Mouse (Mus musculus): ENCODE results near the gene Unc93b1.
"Not testable (repeated sequence)": the region's sequence is repeated elsewhere in the genome, so short reads cannot be mapped to it uniquely, and the experiment has no call there.

Gene Unc93b1

DNA sequence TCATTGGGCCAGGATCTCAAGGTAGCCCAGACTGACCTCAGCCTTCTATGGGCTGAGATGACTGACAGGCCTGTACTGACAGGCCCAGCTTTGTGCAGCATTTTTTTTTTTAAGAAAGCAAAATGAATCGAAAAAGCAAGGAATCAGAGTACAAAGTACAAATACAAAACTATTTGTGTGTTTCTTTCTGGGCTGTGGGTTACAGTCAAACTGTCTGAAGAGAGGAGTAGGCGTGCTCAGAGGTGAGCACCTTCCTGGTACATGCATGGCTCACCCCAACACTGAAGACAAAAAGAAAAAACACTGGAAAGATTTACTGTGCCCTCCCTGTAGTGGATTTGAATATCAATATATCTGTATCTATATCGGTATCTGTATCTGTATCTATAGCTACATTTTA, 12.8 kb downstream of the Unc93b1 start:
- no peak for DNase-seq (ENCODE audit: low spot score)

DNA sequence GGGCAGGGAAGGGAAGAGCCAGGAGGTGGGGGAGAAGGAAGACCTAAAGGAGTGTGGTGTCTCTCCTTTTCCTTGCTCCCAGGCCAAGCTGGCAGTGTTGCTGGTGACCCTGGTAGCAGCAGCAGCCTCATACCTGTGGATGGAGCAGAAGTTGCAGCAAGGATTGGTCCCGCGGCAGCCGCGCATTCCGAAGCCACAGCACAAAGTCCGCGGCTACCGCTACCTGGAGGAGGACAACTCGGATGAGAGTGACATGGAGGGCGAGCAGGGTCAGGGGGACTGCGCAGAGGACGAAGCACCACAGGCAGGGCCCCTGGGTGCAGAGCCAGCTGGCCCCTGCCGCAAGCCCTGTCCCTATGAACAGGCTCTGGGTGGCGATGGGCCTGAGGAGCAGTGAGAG, 13.6 kb downstream of the Unc93b1 start:
- DNase-seq (ENCODE audit: low spot score) = no peak

DNA sequence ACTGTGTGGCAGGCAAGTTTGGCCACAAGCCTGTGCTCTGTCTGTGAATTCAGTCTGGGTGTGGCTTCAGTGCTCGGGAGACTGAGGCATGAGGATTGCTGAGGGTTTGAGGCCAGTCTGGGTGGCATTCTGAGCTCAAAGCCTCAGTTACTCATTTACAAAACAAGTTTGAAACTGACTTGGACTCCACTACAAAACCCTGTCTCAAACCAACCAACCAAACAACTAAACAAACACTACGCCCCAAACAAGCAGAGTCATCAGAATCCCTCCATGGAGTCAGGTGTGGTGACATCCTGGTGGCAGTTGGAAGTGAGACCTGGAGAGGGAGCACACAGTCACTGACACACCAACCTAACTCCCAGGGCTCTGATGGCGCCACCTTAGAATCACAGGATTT, 15.3 kb downstream of the Unc93b1 start:
- no peak for DNase-seq (ENCODE audit: low spot score)

DNA sequence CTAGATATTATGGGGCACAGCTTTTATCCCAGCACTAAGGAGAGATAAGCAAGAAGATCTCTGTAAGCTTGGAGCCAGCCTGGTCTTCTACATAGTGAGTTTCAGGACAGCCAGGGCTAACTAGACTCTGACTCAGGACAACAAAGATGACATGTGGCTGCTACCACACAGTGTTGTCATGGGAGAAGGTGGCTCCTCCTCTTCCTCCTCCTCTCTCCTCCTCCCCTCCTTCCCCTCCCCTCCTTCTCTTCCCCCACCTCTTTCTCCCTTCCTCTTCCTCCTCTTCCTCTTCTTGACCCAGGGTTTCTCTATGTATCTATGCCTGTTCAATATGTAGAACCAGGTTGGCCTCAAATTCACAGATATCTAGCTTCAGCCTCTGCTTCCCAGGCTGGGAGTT, 16.5 kb downstream of the Unc93b1 start:
- DNase-seq (ENCODE audit: low spot score) = no peak

DNA sequence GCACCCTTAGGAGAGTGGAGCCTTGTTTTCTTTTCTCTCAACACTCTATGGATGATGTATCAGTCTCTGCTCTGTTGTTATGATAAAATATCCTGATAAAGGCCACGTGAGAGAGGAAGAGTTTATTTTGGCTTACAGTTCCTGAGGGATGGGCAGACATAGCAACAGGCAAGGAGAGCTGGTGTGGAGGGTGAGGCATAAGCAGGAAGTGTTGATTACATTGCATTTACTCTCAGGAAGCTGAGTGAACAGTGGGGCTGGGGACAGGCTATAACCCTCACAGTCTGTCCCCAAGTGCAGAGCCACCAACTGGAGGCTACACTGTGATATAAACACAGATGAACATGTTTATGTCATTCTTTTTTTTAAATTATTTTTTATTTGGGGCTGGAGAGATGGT, 17.1 kb downstream of the Unc93b1 start:
- DNase-seq (ENCODE audit: low spot score) = no peak

DNA sequence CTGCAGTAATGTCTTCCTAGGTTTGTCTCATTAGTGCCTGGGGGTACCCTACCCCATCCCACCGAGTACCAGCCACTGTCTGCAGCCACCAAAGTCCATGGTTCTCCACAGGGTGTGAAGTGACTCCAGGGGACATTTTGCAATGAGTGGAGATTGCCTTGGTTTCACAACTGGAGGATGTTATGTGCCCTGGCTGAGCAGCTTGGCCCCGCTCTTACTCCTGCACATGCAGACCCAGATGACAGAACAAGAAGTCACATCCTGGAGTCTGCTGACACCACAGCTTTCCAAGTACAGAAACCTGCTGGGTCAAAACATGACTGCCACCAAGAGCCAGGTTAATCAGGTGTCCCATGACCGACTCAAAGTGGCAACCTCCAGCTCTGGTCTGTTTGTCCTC, 20.0 kb downstream of the Unc93b1 start:
- DNase-seq (ENCODE audit: low spot score) = no peak

DNA sequence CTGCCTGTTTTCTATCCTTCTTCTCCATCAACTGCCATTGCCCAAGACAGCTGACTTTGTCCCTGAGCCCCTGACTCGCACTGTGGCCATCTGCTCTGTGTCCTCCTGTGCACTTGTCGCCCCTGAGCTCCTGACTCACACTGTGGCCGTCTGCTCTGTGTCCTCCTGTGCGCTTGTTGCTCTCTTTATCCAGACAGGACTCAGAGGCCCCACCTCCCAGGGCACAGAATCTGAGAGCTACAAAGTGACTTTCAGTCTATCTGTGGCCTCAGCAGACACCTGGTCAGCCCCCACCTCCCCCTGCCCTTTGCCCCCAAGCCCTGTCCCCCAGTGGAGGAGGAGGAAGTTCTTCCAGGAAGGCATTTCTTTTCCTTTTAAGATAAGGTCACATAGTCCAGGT, 20.8 kb downstream of the Unc93b1 start:
- DNase-seq (ENCODE audit: low spot score) = no peak

DNA sequence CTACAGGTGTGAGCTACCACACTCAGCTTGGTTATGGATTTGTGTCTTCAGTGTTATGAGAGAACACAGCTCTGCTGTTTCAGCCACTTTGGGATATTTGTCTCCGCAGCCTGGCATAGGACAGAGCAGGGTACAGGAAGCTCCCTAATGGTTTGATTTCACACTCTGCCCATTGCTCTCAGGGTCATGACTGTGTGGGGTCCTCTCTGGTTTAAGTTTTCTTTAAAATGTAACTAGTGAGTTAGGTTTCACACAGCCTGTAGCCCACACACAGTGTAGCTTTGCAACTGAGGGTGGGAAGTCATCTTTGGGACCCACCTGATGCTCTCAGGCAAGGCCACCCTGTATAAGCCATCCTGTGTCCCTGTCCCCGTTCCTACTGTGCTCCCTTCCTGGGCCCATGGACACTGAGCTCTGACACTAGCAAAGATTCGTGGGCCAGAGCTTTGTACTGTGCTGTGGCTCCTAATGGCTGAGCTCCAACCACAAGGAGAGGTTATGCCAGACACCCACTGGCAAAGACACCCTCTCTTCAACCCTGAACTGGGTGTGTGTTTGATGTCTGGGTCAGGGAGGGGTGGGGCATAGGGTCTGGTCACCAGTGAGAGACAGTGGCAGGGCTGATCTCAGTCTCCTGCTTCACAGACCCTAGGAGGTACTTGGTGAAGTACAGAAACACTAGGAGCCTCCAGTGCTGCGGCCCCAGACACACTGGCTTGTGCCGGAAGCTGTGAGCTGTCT, 22.5 kb downstream of the Unc93b1 start:
- DNase-seq (ENCODE audit: low spot score) = not testable (repeated sequence)

DNA sequence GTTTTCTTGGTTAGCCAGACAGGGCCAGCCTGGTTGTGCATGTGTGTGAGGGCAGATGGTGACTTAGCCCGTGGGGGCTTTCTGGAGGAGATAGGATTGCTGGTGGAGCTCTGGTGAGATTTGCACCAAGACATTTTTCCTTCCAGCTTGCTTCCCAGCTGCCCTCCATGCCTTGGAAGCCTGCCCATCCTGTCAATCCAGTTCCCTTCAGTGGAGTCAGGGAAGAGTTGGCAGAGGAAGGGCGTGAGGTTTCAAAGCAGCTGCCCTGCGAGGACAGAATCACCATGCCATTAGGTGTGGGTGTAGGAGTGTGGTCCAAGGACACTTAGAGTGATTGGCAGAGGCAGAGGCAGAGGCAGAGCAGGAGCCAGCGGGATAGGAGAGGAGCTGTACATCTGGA, 23.5 kb downstream of the Unc93b1 start, which contains the start of gene Aldh3b3:
Gene Aldh3b3, plus strand, starts transcription at position 176 of the 400 bp plus-strand sequence.
- DNase-seq (ENCODE audit: low spot score) = no peak

DNA sequence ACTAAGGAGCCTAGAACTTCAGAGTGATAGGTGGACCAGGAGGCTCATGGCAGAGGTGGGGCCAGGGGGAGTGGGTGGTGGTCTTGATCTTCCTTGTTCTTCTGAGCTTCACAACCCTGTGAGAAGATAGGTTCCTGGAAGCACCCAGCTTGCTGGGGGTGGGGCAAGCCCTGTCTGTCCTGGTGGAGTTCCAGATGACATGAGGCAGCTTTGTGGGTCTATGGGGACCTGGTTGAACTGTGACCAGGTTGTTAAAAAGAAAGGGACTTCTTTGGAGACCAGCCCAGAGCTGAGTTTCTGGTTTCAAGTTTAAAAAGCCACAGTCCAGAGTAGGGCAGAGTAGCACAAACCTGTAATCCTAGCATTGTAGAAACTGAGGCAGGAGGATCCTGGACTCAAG, 24.0 kb downstream of the Unc93b1 start:
- no peak for DNase-seq (ENCODE audit: low spot score)

DNA sequence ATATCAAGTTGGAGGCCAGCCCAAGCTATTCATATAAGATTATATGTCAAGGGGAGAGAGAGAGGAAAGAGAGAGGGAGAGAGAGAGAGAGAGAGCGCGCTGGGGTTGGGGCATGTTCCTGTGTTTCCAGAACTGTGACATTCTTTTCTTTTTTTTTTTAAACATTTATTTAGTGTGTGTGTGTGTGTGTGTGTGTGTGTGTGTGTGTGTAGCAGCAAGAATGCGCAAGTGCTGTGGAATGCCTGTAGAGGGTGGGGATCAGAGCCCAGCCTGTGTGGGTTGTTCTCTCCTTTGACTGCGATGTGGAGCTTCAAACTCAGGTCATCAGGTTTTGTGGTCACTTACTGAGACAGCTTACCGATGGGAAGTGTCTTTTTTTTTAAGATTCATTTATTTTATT, 25.2 kb downstream of the Unc93b1 start:
- DNase-seq (ENCODE audit: low spot score) = no peak

DNA sequence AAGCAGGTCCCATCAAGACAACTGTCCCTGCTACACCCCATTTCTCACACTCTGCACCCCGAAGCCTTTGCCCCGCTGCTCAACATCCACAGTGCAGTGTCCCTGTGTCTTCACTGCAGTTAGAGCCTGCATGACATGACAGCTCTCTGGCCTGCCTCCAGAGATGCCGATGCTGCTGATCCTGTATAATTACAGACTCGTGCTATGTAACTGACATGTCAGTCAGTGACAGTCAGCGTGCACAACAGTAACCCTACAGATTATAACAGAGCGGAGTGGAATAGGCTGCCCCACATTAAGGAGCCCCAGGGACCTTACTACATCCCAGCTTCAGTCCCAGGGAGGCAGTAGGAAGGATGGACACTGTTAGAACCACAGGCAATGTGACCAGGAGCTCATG, 26.8 kb downstream of the Unc93b1 start:
- not testable (repeated sequence) for DNase-seq (ENCODE audit: low spot score)

DNA sequence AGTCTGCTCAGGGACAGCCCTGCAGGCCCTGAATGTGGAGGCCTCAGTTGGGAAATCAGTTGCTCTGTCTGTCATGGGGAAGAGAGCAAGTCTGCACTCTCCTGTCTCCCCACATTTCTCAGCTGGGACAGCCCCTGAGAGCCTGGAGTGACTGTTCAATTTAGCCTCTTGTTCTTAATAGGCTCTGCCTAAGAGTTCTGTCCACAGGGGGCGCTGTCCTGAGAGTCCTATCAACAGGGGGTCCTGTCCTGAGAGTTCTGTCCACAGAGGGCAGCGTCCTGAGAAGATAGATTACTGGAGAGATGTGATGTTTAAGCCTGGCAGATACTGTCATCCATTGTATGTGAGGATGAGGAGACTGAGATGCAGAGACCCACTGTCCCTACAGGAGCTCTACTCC, 27.5 kb downstream of the Unc93b1 start:
- no peak for DNase-seq (ENCODE audit: low spot score)

DNA sequence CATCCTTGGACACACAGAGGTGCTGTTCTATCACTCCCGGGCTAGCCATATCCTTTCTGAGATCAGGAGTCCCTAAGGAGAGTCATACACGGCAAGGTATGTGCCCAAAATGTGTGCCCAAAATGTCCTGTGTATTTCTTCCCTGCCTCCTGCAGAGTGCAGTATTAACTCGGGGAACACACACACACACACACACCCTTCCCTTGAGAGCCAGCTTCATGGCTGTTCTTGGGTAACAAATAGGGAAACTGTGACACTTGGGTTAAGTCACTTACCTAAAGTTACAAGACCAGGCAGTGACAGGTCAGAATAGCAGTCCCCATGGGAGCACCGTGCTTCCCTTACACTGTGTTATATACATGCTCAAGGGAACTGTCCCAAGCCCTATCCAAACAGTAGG, 29.0 kb downstream of the Unc93b1 start:
- DNase-seq (ENCODE audit: low spot score) = no peak

DNA sequence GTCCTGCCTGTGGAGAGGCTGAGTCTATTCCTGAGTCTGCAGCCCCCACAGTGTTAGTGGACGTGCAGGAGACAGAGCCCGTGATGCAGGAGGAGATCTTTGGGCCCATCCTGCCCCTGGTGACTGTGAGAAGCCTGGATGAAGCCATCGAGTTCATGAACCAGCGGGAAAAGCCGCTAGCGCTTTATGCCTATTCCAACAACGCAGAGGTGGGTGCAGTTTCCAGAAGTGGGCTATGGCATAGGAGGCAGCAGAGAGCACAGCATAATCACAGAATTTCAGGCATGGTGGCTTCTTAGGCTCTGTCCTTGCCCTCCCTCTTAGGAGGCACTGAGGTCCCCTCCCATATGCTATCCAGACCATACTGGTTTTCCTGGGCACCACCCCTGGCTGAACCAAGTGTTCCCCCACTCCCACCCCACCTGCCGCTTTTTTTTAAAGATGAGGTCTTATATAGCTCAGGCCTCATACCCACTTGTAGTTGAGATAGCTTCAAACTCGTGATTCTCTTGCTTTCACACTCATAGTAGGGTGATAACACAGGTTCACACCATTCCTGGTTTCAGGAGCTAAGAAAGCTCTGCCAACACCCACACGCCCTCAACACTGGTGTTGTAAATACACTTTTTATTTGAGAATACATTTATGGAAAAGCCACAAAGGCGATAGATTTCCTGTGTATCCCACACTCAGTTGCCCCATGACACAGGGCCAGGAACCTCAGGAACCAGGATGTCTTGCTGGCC, 31.5 kb downstream of the Unc93b1 start:
- no peak for DNase-seq (ENCODE audit: low spot score)

DNA sequence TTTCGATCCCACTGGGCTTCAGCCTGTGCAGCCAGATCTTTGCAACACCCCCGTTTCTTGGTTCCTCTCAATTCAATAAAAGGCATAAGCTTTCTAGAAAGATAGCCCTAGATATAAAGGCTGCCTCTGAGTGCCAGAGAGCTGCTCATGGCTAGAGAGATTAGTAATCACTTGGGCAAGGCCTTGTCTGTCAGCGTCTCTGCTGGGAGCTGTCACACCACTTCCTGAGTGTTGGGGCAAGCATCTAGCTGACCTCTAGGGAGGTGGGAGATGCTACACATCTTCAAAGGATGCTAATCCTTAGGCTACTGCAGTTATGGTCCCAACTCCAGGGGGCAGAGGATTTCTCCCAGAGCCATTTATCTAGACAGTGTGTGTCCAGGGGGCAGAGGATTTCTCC, 32.3 kb downstream of the Unc93b1 start:
- DNase-seq (ENCODE audit: low spot score) = no peak

DNA sequence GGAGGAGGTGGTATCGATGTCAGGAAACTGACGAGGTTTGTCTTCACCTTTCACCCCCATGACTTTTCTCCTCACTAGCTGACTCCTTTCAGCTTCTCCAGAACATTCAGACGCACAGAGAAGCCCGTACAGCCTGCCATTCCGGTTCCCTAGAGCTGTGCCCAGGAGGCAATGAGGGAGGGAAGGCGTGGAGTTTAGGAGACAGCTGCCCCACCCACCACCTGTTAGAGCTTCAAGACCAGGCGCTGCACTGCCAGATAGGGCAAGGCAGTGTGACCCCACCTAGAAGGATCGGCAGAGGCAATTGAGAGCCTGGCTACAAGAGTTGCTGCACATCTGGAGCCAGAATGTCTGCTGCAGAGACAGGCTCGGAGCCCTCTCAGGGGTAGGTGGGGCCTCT, 37.2 kb downstream of the Unc93b1 start, which contains the start of gene Aldh3b2:
Gene Aldh3b2, plus strand, starts transcription at position 100 of the 400 bp plus-strand sequence.
- no peak for DNase-seq (ENCODE audit: low spot score)

DNA sequence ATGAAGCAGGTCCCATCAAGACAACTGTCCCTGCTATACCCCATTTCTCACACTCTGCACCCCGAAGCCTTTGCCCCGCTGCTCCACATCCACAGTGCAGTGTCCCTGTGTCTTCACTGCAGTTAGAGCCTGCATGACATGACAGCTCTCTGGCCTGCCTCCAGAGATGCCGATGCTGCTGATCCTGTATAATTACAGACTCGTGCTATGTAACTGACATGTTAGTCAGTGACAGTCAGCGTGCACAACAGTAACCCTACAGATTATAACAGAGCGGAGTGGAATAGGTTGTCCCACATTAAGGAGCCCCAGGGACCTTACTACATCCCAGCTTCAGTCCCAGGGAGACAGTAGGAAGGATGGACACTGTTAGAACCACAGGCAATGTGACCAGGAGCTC, 39.6 kb downstream of the Unc93b1 start:
- not testable (repeated sequence) for DNase-seq (ENCODE audit: low spot score)

DNA sequence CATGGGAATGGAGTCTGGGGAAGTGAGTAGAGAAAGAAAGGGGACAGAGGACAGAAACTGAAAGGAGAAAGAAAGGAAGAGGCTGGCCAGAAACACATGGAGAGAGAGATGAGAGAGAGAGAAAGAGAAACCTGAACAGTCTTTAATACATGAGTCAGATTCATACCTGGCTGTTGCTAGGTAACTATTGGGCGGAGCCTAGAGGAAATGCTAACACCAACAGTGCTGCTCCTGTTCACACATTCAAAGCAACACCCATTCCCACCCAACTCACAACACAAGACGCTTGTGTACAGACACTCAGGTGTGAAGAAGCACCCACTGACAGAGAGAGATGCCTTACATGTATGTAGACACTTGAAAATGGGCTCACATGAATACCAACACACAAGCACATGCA, 40.9 kb downstream of the Unc93b1 start:
- no peak for DNase-seq (ENCODE audit: low spot score)

DNA sequence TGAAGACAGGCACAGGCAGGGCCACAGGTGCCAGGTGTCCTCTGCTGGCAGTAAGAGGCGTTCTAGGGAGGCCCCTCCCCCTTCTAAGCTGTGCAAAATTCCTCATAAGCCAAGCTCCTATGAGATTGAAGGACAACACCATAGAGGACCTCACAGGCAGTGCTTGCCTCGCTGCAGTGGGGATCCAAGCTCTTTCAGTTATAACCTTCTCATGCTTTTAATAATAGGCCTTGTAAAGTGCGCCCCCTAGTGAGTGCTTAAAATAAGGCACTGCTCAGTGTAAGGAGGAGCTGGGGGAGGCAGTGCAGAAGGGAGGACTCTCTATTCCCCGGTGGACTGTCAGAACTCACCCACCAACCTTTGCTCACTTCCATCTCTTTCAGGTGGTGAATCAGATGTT, 45.3 kb downstream of the Unc93b1 start:
- peak; percentile 75 for DNase-seq (ENCODE audit: low spot score)

DNA sequence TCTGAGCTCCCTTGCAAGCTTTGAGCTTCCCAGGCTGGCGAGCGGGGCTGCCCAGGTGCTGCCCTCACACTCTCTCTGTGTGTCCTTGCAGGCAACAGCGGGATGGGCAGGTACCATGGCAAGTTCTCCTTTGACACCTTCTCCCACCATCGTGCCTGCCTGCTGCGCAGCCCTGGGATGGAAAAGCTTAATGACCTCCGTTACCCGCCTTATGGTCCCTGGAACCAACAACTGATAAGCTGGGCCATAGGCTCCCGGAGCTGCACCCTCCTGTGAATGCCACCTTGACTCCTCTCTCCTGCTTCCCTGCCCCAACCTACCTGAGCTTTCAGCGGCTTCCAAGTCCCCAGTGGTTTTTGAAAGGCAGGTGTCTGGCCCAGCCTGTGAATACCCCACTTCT, 45.9 kb downstream of the Unc93b1 start:
- no peak for DNase-seq (ENCODE audit: low spot score)

DNA sequence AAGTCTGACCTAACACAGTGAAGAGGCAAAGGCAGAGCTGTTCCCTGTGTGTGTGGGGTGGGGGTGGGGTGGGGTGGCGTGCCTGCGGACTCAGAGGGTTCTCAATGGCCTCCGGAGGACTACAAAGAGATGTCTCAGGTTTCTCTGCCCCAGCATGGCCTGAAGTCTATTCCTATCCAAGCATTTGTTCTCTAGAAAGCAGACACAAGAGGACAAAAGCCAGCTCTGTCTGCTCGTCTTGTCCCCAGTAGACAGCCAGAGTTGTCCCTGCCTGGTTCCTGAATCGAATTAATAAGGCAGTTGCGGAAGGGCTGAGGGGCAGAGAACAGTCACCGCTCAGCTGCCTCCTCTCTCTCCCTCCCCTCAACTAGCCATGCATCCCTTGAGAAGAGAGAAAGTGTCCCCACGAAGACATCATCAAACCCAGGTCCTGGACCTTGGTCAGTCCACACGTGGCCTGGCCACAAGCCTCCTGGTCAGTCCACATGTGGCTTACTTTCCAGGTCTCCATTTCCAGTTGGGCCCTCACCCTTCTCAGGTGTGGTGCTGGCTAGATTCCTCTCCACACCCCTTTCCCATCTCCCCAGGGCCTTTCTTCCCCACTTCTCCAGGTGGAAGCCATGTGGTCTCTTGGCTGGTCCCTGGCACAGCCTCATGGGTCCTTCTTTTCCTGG, 48.7 kb downstream of the Unc93b1 start:
- DNase-seq (ENCODE audit: low spot score) = no peak

DNA sequence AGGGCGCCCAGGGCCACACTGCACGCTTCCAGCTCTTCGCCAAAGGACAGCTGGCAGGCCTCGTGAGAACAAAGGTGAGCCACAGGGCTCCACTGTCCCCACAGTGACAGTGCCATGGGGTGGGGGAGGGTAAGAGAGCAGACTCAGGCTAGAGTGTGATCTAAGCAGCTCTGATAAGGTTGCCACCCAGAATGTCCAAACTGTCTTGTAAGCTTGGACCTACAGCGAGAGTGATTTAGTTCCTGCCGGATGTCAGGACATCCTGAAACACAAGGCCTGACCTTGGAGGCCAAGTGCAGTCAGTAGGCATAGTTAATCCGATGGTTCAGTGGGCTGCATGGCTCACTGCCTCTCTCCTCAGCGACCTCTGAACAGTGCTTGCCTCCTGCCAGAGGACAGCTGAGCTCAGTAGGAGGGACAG, 50.3 kb downstream of the Unc93b1 start:
- DNase-seq (ENCODE audit: low spot score) = no peak
